Mouse (Mus musculus) MEL (cell line): Measurements from ENCODE around the gene Fmo5. TPM values are rescaled to one million over a fixed set of nuclear protein-coding genes. Genes with fewer than 3 reads are reported as not detected.

Experiments
- CHD1 ChIP-seq: IDR thresholded peaks from 2 replicates; pipeline ENCODE4 v1.6.1; 2012; ENCODE audit warnings: low read depth, mild to moderate bottlenecking, inconsistent platforms, low read length, improper control_type of control experiment
- CHD2 ChIP-seq: IDR thresholded peaks from 2 replicates; pipeline ENCODE4 v1.6.1; 2011; ENCODE audit warnings: low read length, improper control_type of control experiment
- CTCF ChIP-seq, 3 experiments: IDR thresholded peaks in 2 of 3; conservative IDR thresholded peaks in 1 of 3; 2 replicates each; pipeline ENCODE4 v1.5.1; 2011 to 2012; ENCODE audit warnings: low read length in 3 of 3, low read depth in 2 of 3, mild to moderate bottlenecking in 2 of 3, improper control_type of control experiment in 1 of 3, inconsistent platforms in 1 of 3, mixed read lengths in 1 of 3, moderate library complexity in 1 of 3; ENCODE audit not compliant: control insufficient read depth in 1 of 3, insufficient read depth in 1 of 3, poor library complexity in 1 of 3, severe bottlenecking in 1 of 3
- GABPA ChIP-seq: IDR thresholded peaks from 2 replicates; pipeline ENCODE4 v1.6.1; 2012; ENCODE audit warnings: low read depth, mild to moderate bottlenecking, inconsistent platforms, low read length, improper control_type of control experiment, moderate library complexity
- HCFC1 ChIP-seq: IDR thresholded peaks from 2 replicates; pipeline ENCODE4 v1.6.1; 2012; ENCODE audit warnings: low read depth, mild to moderate bottlenecking, inconsistent platforms, low read length, improper control_type of control experiment, moderate library complexity
- JUND ChIP-seq: IDR thresholded peaks from 2 replicates; pipeline ENCODE4 v1.6.1; 2011; ENCODE audit warnings: low read depth, mild to moderate bottlenecking, improper control_type of control experiment, low read length
- KAT2A ChIP-seq: conservative IDR thresholded peaks from 2 replicates; pipeline ENCODE4 v1.6.1; 2012; ENCODE audit warnings: low read depth, low read length, improper control_type of control experiment, inconsistent platforms
- MEF2A ChIP-seq: IDR thresholded peaks from 2 replicates; pipeline ENCODE4 v1.6.1; 2014; ENCODE audit warnings: low read depth, mild to moderate bottlenecking, inconsistent platforms, low read length, improper control_type of control experiment; ENCODE audit not compliant: poor library complexity, insufficient replicate concordance, severe bottlenecking; ENCODE audit errors: extremely low read depth
- MXI1 ChIP-seq: IDR thresholded peaks from 2 replicates; pipeline ENCODE4 v1.6.1; 2011; ENCODE audit warnings: mild to moderate bottlenecking, low read depth, low read length, improper control_type of control experiment
- MYC ChIP-seq: IDR thresholded peaks from 2 replicates; pipeline ENCODE4 v1.6.1; 2011; ENCODE audit warnings: low read depth, mild to moderate bottlenecking, low read length, improper control_type of control experiment, moderate library complexity
- NELFE ChIP-seq: IDR thresholded peaks from 2 replicates; pipeline ENCODE4 v1.6.1; 2011; ENCODE audit warnings: low read depth, low read length, improper control_type of control experiment
- NRF1 ChIP-seq: IDR thresholded peaks from 2 replicates; pipeline ENCODE4 v1.6.1; 2014; ENCODE audit warnings: low read depth, mild to moderate bottlenecking, inconsistent platforms, low read length, improper control_type of control experiment, moderate library complexity; ENCODE audit not compliant: poor library complexity, insufficient read depth, severe bottlenecking
- POLR2A ChIP-seq, 2 experiments: IDR thresholded peaks; 2 replicates each; pipeline ENCODE4 v1.6.1; 2011 to 2012; ENCODE audit warnings: low read length in 2 of 2, mild to moderate bottlenecking in 2 of 2, control low read depth in 1 of 2, improper control_type of control experiment in 1 of 2, low read depth in 1 of 2, moderate library complexity in 1 of 2; ENCODE audit not compliant: control insufficient read depth in 1 of 2, insufficient read depth in 1 of 2, poor library complexity in 1 of 2
- POLR2AphosphoS2 ChIP-seq: IDR thresholded peaks from 2 replicates; pipeline ENCODE4 v1.6.1; 2011; ENCODE audit warnings: low read length, improper control_type of control experiment
- RAD21 ChIP-seq: IDR thresholded peaks from 2 replicates; pipeline ENCODE4 v1.6.1; 2011; ENCODE audit warnings: mild to moderate bottlenecking, low read depth, low read length, improper control_type of control experiment
- SIN3A ChIP-seq: IDR thresholded peaks from 2 replicates; pipeline ENCODE4 v1.6.1; 2012; ENCODE audit warnings: low read length, improper control_type of control experiment, inconsistent platforms
- TBP ChIP-seq: IDR thresholded peaks from 2 replicates; pipeline ENCODE4 v1.8.0; 2011; ENCODE audit warnings: low read depth, low read length, improper control_type of control experiment
- TCF12 ChIP-seq: IDR thresholded peaks from 2 replicates; pipeline ENCODE4 v1.6.1; 2014; ENCODE audit warnings: low read depth, mild to moderate bottlenecking, inconsistent platforms, low read length, improper control_type of control experiment, moderate library complexity
- UBTF ChIP-seq: IDR thresholded peaks from 2 replicates; pipeline ENCODE4 v1.6.1; 2012; ENCODE audit warnings: low read depth, mild to moderate bottlenecking, inconsistent platforms, low read length, improper control_type of control experiment, moderate library complexity, borderline replicate concordance; ENCODE audit not compliant: insufficient read depth
- ZC3H11A ChIP-seq: IDR thresholded peaks from 2 replicates; pipeline ENCODE4 v1.6.1; 2012; ENCODE audit warnings: low read depth, mild to moderate bottlenecking, inconsistent platforms, low read length, improper control_type of control experiment
- ZKSCAN1 ChIP-seq: IDR thresholded peaks from 2 replicates; pipeline ENCODE4 v1.6.1; 2012; ENCODE audit warnings: low read depth, mild to moderate bottlenecking, inconsistent platforms, low read length, improper control_type of control experiment, moderate library complexity
- ZMIZ1 ChIP-seq: IDR thresholded peaks from 2 replicates; pipeline ENCODE4 v1.6.1; 2012; ENCODE audit warnings: low read depth, mild to moderate bottlenecking, inconsistent platforms, low read length, improper control_type of control experiment, moderate library complexity
- polyA plus RNA-seq, 2 experiments: library from polyadenylated mRNA; stranded (reverse) in 1 of 2; unstranded in 1 of 2; fragments of >175 nt in 1 of 2; fragments of >200 nt in 1 of 2; gene quantifications; 2 replicates each; pipeline versions ENCODE4 v1.2.1 to v1.2.4; 2012; ENCODE audit warnings: low replicate concordance in 2 of 2, low read depth in 1 of 2; ENCODE audit not compliant: insufficient read length in 2 of 2, insufficient read depth in 1 of 2, missing spikeins in 1 of 2
- total RNA-seq: library from RNA; depleted of rRNA; stranded (reverse); fragments of 300-350 nt; gene quantifications from 2 replicates; pipeline ENCODE4 v1.2.3, GENCODE M21; 2012

The Fmo5 gene
- total and polyA plus RNA-seq, 3 experiments = 0.12 to 0.39 TPM; not detected in 1

DNA sequence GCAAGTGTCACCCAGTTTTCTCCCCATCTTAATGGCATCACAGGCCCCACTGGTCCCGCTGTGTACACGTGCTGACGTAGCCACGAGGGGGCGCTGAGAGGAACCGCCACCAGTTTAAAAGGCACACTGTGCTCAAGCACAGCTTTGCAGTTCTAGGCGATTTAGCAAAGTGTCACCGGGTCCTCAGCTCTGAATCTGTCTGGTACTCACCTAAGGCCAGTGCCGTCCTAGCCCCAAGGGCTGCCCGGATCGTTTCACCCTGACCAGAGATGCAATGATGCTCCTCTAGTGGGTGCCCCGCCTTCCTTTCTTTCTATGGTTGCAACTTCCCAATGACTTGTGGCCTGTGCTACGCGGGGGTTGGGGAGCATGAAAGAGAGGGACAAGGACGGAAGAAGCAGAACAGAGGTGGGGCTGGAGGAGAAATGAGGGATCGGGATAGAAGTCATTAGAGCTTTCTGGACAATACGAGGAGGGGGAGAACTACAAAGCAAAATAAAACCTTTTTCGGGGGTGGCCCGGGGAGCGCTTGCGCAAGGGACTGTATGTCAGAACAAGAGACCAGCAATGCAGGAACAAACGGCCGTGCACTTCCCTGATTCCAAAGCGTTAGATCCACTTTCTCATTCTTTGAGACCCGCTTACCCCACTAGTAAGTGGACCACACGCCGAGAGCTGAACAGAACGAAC is 52.2 kb downstream of the Fmo5 start (continued):
- TF ChIP-seq MEF2A = no peak
- peak; percentile 98 for TF ChIP-seq MXI1
- peak; percentile 72 for TF ChIP-seq NRF1
- no peak for TF ChIP-seq JUND
- TF ChIP-seq UBTF = no peak
- TF ChIP-seq NELFE = 0 out of 2 replicates have a peak, but pooled peaks have one; percentile 12
- TF ChIP-seq TBP = peak; percentile 72; the same call in 1 of the 2 replicates
- peak in 2 of 3 experiments; percentile 98 to 100 for TF ChIP-seq CTCF (IDR thresholded peaks at IDR 0.05 in 2 of 3, conservative IDR thresholded peaks at IDR 0.05 in 1 of 3; ENCODE audit: control insufficient read depth in 1 of 3, insufficient read depth in 1 of 3, low read depth in 2 of 3, low read length in 3 of 3, poor library complexity in 1 of 3, severe bottlenecking in 1 of 3)
- no peak for TF ChIP-seq CHD2
- TF ChIP-seq TCF12 = peak; percentile 68
- no peak; the same call in 1 of the 2 replicates for TF ChIP-seq KAT2A
- TF ChIP-seq SIN3A = peak; percentile 96
- TF ChIP-seq POLR2AphosphoS2 = no peak
- TF ChIP-seq RAD21 = peak; percentile 68
- peak; percentile 58 for TF ChIP-seq ZC3H11A
- TF ChIP-seq ZKSCAN1 = peak; percentile 98
- TF ChIP-seq MYC = peak; percentile 99
- no peak for TF ChIP-seq GABPA
- TF ChIP-seq CHD1 = peak; percentile 75; the same call in 1 of the 2 replicates
- 0 out of 2 replicates have a peak, but pooled peaks have one; percentile 61 for TF ChIP-seq ZMIZ1
- peak; percentile 76 for TF ChIP-seq HCFC1
- TF ChIP-seq POLR2A (IDR thresholded peaks at IDR 0.05; ENCODE audit: control insufficient read depth in 1 of 2, insufficient read depth in 1 of 2, low read depth in 1 of 2, low read length in 2 of 2, poor library complexity in 1 of 2) = peak in 1 of 2 experiments; percentile 49; a peak in 1 of 4 replicates
